Mouse (Mus musculus): ENCODE results near the gene Nsl1. TPM values are rescaled to one million over a fixed set of nuclear protein-coding genes. Genes with fewer than 3 reads are reported as not detected.

The Nsl1 gene
- polyA plus RNA-seq, 1 experiment, result 3.2 TPM

- no peaks in the 10 kb centered on the region for H3K27me3 ChIP-seq (ENCODE audit: control insufficient read depth)
- H3K36me3 ChIP-seq (ENCODE audit: control insufficient read depth), result peaks cover 56% of the 10 kb centered on the region
- peaks cover 37% of the 10 kb centered on the region for H3K4me1 ChIP-seq (ENCODE audit: control insufficient read depth)
- peak overlapping the region; percentile 82 for H3K4me3 ChIP-seq (replicated peaks)
- H3K9me3 ChIP-seq (ENCODE audit: control insufficient read depth, low read length), result no peaks in the 10 kb centered on the region
- no peak for TF ChIP-seq GATA1 (IDR thresholded peaks at IDR 0.05; ENCODE audit: low read length)
- TF ChIP-seq TAL1 (IDR thresholded peaks at IDR 0.05; ENCODE audit: low read length), result no peak
Observed at GRCm38 (mm10) chr1:191065188-191065587, 2.4 kb downstream of the Nsl1 start.

- no peak overlapping the region for H3K4me3 ChIP-seq (replicated peaks)
- H3K9me3 ChIP-seq (ENCODE audit: control insufficient read depth, low read length), result no peaks in the 10 kb centered on the region
- no peaks in the 10 kb centered on the region for H3K27me3 ChIP-seq (ENCODE audit: control insufficient read depth)
- peaks cover 24% of the 10 kb centered on the region for H3K4me1 ChIP-seq (ENCODE audit: control insufficient read depth)
- TF ChIP-seq TAL1 (IDR thresholded peaks at IDR 0.05; ENCODE audit: low read length) (no peak), GATA1 (IDR thresholded peaks at IDR 0.05; ENCODE audit: low read length) (no peak)
- H3K36me3 ChIP-seq (ENCODE audit: control insufficient read depth), result peaks cover 88% of the 10 kb centered on the region
Observed at GRCm38 (mm10) chr1:191068377-191068776, 5.6 kb downstream of the Nsl1 start.

- Histone ChIP-seq H3K9me3 (ENCODE audit: control insufficient read depth, low read length) (no peaks in the 10 kb centered on the region), H3K4me1 (ENCODE audit: control insufficient read depth) (peaks cover 6% of the 10 kb centered on the region), H3K4me3 (replicated peaks) (no peak overlapping the region), H3K36me3 (ENCODE audit: control insufficient read depth) (peaks cover 99% of the 10 kb centered on the region), H3K27me3 (ENCODE audit: control insufficient read depth) (no peaks in the 10 kb centered on the region)
- TF ChIP-seq TAL1 (IDR thresholded peaks at IDR 0.05; ENCODE audit: low read length) (no peak), GATA1 (IDR thresholded peaks at IDR 0.05; ENCODE audit: low read length) (no peak)
Observed at GRCm38 (mm10) chr1:191070259-191070658, 7.4 kb downstream of the Nsl1 start.

- peaks cover 4% of the 10 kb centered on the region for H3K4me1 ChIP-seq (ENCODE audit: control insufficient read depth)
- H3K27me3 ChIP-seq (ENCODE audit: control insufficient read depth), result no peaks in the 10 kb centered on the region
- no peaks in the 10 kb centered on the region for H3K9me3 ChIP-seq (ENCODE audit: control insufficient read depth, low read length)
- TF ChIP-seq GATA1 (IDR thresholded peaks at IDR 0.05; ENCODE audit: low read length) (no peak), TAL1 (IDR thresholded peaks at IDR 0.05; ENCODE audit: low read length) (no peak)
- H3K36me3 ChIP-seq (ENCODE audit: control insufficient read depth), result peaks cover 99% of the 10 kb centered on the region
- H3K4me3 ChIP-seq (replicated peaks), result no peak overlapping the region
Observed at GRCm38 (mm10) chr1:191071613-191072012, 8.8 kb downstream of the Nsl1 start.

GRCm38 (mm10) chr1:191072329-191072913 is 9.6 kb downstream of the Nsl1 start:
- Histone ChIP-seq H3K27me3 (ENCODE audit: control insufficient read depth) (no peaks in the 10 kb centered on the region), H3K36me3 (ENCODE audit: control insufficient read depth) (peaks cover 100% of the 10 kb centered on the region), H3K9me3 (ENCODE audit: control insufficient read depth, low read length) (no peaks in the 10 kb centered on the region), H3K4me1 (ENCODE audit: control insufficient read depth) (peaks cover 4% of the 10 kb centered on the region), H3K4me3 (replicated peaks) (no peak overlapping the region)
- TF ChIP-seq TAL1 (IDR thresholded peaks at IDR 0.05; ENCODE audit: low read length), result no peak
- TF ChIP-seq GATA1 (IDR thresholded peaks at IDR 0.05; ENCODE audit: low read length), result no peak

GRCm38 (mm10) chr1:191073001-191073400 is 10.2 kb downstream of the Nsl1 start:
- Histone ChIP-seq H3K4me1 (ENCODE audit: control insufficient read depth) (peaks cover 4% of the 10 kb centered on the region), H3K9me3 (ENCODE audit: control insufficient read depth, low read length) (no peaks in the 10 kb centered on the region), H3K27me3 (ENCODE audit: control insufficient read depth) (no peaks in the 10 kb centered on the region), H3K36me3 (ENCODE audit: control insufficient read depth) (peaks cover 100% of the 10 kb centered on the region), H3K4me3 (replicated peaks) (no peak overlapping the region)
- TF ChIP-seq TAL1 (IDR thresholded peaks at IDR 0.05; ENCODE audit: low read length), result no peak
- TF ChIP-seq GATA1 (IDR thresholded peaks at IDR 0.05; ENCODE audit: low read length), result no peak

- H3K27me3 ChIP-seq (ENCODE audit: control insufficient read depth), result no peaks in the 10 kb centered on the region
- peaks cover 4% of the 10 kb centered on the region for H3K4me1 ChIP-seq (ENCODE audit: control insufficient read depth)
- no peak overlapping the region for H3K4me3 ChIP-seq (replicated peaks)
- no peaks in the 10 kb centered on the region for H3K9me3 ChIP-seq (ENCODE audit: control insufficient read depth, low read length)
- no peak for TF ChIP-seq TAL1 (IDR thresholded peaks at IDR 0.05; ENCODE audit: low read length)
- TF ChIP-seq GATA1 (IDR thresholded peaks at IDR 0.05; ENCODE audit: low read length), result no peak
- peaks cover 100% of the 10 kb centered on the region for H3K36me3 ChIP-seq (ENCODE audit: control insufficient read depth)
Observed at GRCm38 (mm10) chr1:191073486-191073885, 10.7 kb downstream of the Nsl1 start.

- TF ChIP-seq TAL1 (IDR thresholded peaks at IDR 0.05; ENCODE audit: low read length), result no peak
- no peak for TF ChIP-seq GATA1 (IDR thresholded peaks at IDR 0.05; ENCODE audit: low read length)
- Histone ChIP-seq H3K4me1 (ENCODE audit: control insufficient read depth) (peaks cover 3% of the 10 kb centered on the region; the same call in 1 of the 2 replicates), H3K27me3 (ENCODE audit: control insufficient read depth) (no peaks in the 10 kb centered on the region), H3K36me3 (ENCODE audit: control insufficient read depth) (peaks cover 100% of the 10 kb centered on the region), H3K4me3 (replicated peaks) (no peak overlapping the region), H3K9me3 (ENCODE audit: control insufficient read depth, low read length) (no peaks in the 10 kb centered on the region)
Observed at GRCm38 (mm10) chr1:191075199-191075883, 12.5 kb downstream of the Nsl1 start.

GRCm38 (mm10) chr1:191083230-191083629 is 20.4 kb downstream of the Nsl1 start:
- H3K4me1 ChIP-seq (ENCODE audit: control insufficient read depth), result peaks cover 16% of the 10 kb centered on the region
- H3K36me3 ChIP-seq (ENCODE audit: control insufficient read depth), result peaks cover 90% of the 10 kb centered on the region
- H3K27me3 ChIP-seq (ENCODE audit: control insufficient read depth), result no peaks in the 10 kb centered on the region
- H3K4me3 ChIP-seq (replicated peaks), result no peak overlapping the region
- TF ChIP-seq TAL1 (IDR thresholded peaks at IDR 0.05; ENCODE audit: low read length) (no peak), GATA1 (IDR thresholded peaks at IDR 0.05; ENCODE audit: low read length) (no peak)
- no peaks in the 10 kb centered on the region for H3K9me3 ChIP-seq (ENCODE audit: control insufficient read depth, low read length)

All from erythroblast, embryonic 14.5 days (primary cell).